Mouse (Mus musculus) lung, embryonic 14.5 days (tissue): ENCODE data around the gene Aim2. TPM values are rescaled to one million over a fixed set of nuclear protein-coding genes. Genes with fewer than 3 reads are reported as not detected.

Experiments used
- polyA plus RNA-seq: library from polyadenylated mRNA; unstranded; fragments of >200 nt; fragmentation: Nextera tagmentation; extraction: Ambion mirVana; gene quantifications from 2 replicates; pipeline ENCODE4 v1.2.1, GENCODE M21; 2014

Gene Aim2
- polyA plus RNA-seq, 1 experiment from 2014 or later: 0.92 TPM

Other genes starting within 250 kb of the Aim2 start
- not detected in 2 replicates for gene Olfr1408, start 213.5 kb upstream of the Aim2 start, polyA plus RNA-seq
- not detected in 2 replicates for gene Olfr1406, start 160.2 kb upstream of the Aim2 start, polyA plus RNA-seq
- not detected in 2 replicates for gene Olfr218, start 153.1 kb upstream of the Aim2 start, polyA plus RNA-seq
- gene Olfr1404, start 138.5 kb upstream of the Aim2 start, polyA plus RNA-seq: not detected in 2 replicates
- gene Fcer1a, start 123.7 kb upstream of the Aim2 start, polyA plus RNA-seq: not detected in 2 replicates
- gene Olfr418, start 84.9 kb upstream of the Aim2 start, polyA plus RNA-seq: not detected in 2 replicates
- not detected in 2 replicates for gene Mptx2, start 73.1 kb upstream of the Aim2 start, polyA plus RNA-seq
- 0.54 and 0.81 TPM in 2 replicates for gene Ackr1, start 17.1 kb upstream of the Aim2 start, polyA plus RNA-seq
- 4.1 and 4.9 TPM in 2 replicates for gene Cadm3, start 16.8 kb downstream of the Aim2 start, polyA plus RNA-seq
- gene Ifi206, start 140.2 kb downstream of the Aim2 start, polyA plus RNA-seq: 0.17 and 0.18 TPM in 2 replicates
- gene Ifi214, start 185.1 kb downstream of the Aim2 start, polyA plus RNA-seq: not detected in 2 replicates
- not detected in 2 replicates for gene Ifi213, start 248.4 kb downstream of the Aim2 start, polyA plus RNA-seq